Mouse (Mus musculus) erythroblast, embryonic 14.5 days (primary cell): ENCODE measurements around the gene Gipc1.

ENCODE experiments used
- GATA1 ChIP-seq: IDR thresholded peaks from 2 replicates; pipeline ENCODE4 v1.6.1; 2012; ENCODE audit warnings: low read length, inconsistent platforms, mixed read lengths
- TAL1 ChIP-seq: IDR thresholded peaks from 3 replicates; pipeline ENCODE4 v1.6.1; 2012; ENCODE audit warnings: low read length, inconsistent platforms, mixed read lengths

GRCm38 (mm10) chr8:83684517-83684916 lies 32.0 kb downstream of the Gipc1 start:
- TF ChIP-seq GATA1, result no peak
- no peak for TF ChIP-seq TAL1
